ENCODE assay signal across 8 mouse cellular contexts in the genomic region with DNA sequence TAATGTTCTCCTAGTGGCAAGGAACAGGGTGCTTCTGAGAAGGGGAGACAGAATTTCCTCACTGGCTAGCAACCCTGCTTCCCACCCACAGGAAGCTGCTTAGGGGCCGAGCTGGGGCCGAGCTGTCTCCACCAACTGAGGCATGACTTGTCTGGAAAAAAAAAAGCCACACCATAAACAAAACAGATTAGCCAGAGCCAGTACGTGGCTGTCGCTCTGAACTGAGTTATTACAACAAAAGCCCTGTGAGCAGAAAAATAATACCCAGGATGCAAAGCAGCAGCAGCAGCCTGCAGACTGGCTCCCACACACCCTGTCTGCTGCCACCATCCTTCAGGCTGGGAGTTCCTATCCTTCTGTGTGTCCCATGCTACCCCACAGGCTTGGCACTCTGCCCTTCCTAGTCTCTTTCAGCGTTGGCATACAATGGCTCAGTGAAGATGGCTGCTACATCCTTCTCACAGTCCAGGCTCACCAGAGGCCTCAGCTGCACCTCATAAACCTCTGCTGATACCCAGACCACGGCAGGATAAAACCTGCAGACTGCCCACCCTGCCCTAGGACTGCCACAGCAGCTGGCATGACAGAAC. TPM values are rescaled to one million over a fixed set of nuclear protein-coding genes. Genes with fewer than 3 reads are reported as not detected.
DNase-seq lines count a peak whose midpoint lies in the region; ATAC-seq lines count a peak whose summit lies in the region.

No protein-coding gene starts in this region.

- H3K4me3 ChIP-seq in embryonic facial prominence, embryonic 10.5 days: no peak overlapping the region
- no peak overlapping the region for H3K4me3 ChIP-seq in neural tube, embryonic 14.5 days (ENCODE audit: low read depth, low read length)

- no peak overlapping the region for H3K9ac ChIP-seq in neural tube, embryonic 14.5 days (replicated peaks; ENCODE audit: low read depth, low read length)

- H3K9me3 ChIP-seq in embryonic facial prominence, embryonic 10.5 days: no peaks in the 10 kb centered on the region
- no peaks in the 10 kb centered on the region for H3K9me3 ChIP-seq in neural tube, embryonic 14.5 days (ENCODE audit: control insufficient read depth, low read length)

- 51% methylated on average over 6 of the region's 6 CpGs for WGBS in embryonic facial prominence, embryonic 10.5 days
- 19% methylated on average over 6 of the region's 6 CpGs for WGBS in neural tube, embryonic 14.5 days

- no peak overlapping the region for H3K4me2 ChIP-seq in neural tube, embryonic 14.5 days (ENCODE audit: low read depth, low read length)

- peak; percentile 36; the same call in 1 of the 2 replicates for ATAC-seq in neural tube, embryonic 14.5 days (ENCODE audit: low read depth)

- H3K4me1 ChIP-seq in embryonic facial prominence, embryonic 10.5 days: peaks cover 49% of the 10 kb centered on the region
- peaks cover 32% of the 10 kb centered on the region for H3K4me1 ChIP-seq in neural tube, embryonic 14.5 days (ENCODE audit: control insufficient read depth, insufficient read depth, low read length)

- H3K27me3 ChIP-seq in embryonic facial prominence, embryonic 10.5 days (replicated peaks; ENCODE audit: low read depth, poor library complexity, severe bottlenecking): peaks cover 39% of the 10 kb centered on the region
- no peaks in the 10 kb centered on the region for H3K27me3 ChIP-seq in neural tube, embryonic 14.5 days (ENCODE audit: control insufficient read depth, insufficient read depth, low read length)

- no peaks in the 10 kb centered on the region for H3K36me3 ChIP-seq in embryonic facial prominence, embryonic 10.5 days (replicated peaks)
- no peaks in the 10 kb centered on the region for H3K36me3 ChIP-seq in neural tube, embryonic 14.5 days (ENCODE audit: control insufficient read depth, insufficient read depth, low read length)

- peak overlapping the region; percentile 52; the same call in 1 of the 2 replicates for H3K27ac ChIP-seq in embryonic facial prominence, embryonic 10.5 days (replicated peaks)
- H3K27ac ChIP-seq in neural tube, embryonic 14.5 days (ENCODE audit: low read depth, low read length): peak overlapping the region; percentile 71

- DNase-seq in left cerebral cortex, adult 18-20 months (ENCODE audit: low spot score in 2 of 2): peak; percentile 71 to 80
- no peak for DNase-seq in left cerebral cortex, adult 11 months (ENCODE audit: low spot score)
- DNase-seq in embryonic facial prominence, embryonic 10.5 days (ENCODE audit: low spot score): no peak
- peak; percentile 90 for DNase-seq in layer of hippocampus, adult 9-11 months
- DNase-seq in yolk sac, embryonic 10.5 days (ENCODE audit: low spot score): no peak
- no peak for DNase-seq in embryo, embryonic 10.5 days (ENCODE audit: low spot score)
- no peak for DNase-seq in thymus, postnatal 14 days

RNA-seq across cellular contexts. Expression of a gene that starts 2.3 kb away (rescaled TPM):
- total RNA-seq in left cerebral cortex, adult 18-20 months (2021): 1 to 10 TPM; 2.2 to 2.6 TPM
- polyA plus RNA-seq in embryonic facial prominence, embryonic 10.5 days (2016; fragmentation: Nextera tagmentation; extraction: Ambion mirVana): 0.03 and 0.04 TPM in 2 replicates
- 0.08 TPM in 1 of 2 replicates, not detected in the other for polyA plus RNA-seq in neural tube, embryonic 14.5 days (2014; fragmentation: Nextera tagmentation; extraction: Ambion mirVana)

RNA-seq across cellular contexts. Expression of a gene that starts 18.6 kb away (rescaled TPM):
- 10 to 100 TPM; 50.5 to 61.3 TPM for total RNA-seq in left cerebral cortex, adult 18-20 months (2021)
- polyA plus RNA-seq in embryonic facial prominence, embryonic 10.5 days (2016; fragmentation: Nextera tagmentation; extraction: Ambion mirVana): 96.7 and 97.2 TPM in 2 replicates
- 92.0 and 94.8 TPM in 2 replicates for polyA plus RNA-seq in neural tube, embryonic 14.5 days (2014; fragmentation: Nextera tagmentation; extraction: Ambion mirVana)

RNA-seq across cellular contexts. Expression of a gene that starts 55.2 kb away (rescaled TPM):
- total RNA-seq in left cerebral cortex, adult 18-20 months (2021): 10 to 100 TPM; 27.7 to 29.4 TPM
- 31.5 and 32.2 TPM in 2 replicates for polyA plus RNA-seq in embryonic facial prominence, embryonic 10.5 days (2016; fragmentation: Nextera tagmentation; extraction: Ambion mirVana)
- polyA plus RNA-seq in neural tube, embryonic 14.5 days (2014; fragmentation: Nextera tagmentation; extraction: Ambion mirVana): 26.6 and 31.0 TPM in 2 replicates

RNA-seq across cellular contexts. Expression of a gene that starts 59.4 kb away (rescaled TPM):
- 10 to 100 TPM; 20.5 to 23.1 TPM for total RNA-seq in left cerebral cortex, adult 18-20 months (2021)
- polyA plus RNA-seq in embryonic facial prominence, embryonic 10.5 days (2016; fragmentation: Nextera tagmentation; extraction: Ambion mirVana): 15.7 and 18.1 TPM in 2 replicates
- 16.1 and 17.3 TPM in 2 replicates for polyA plus RNA-seq in neural tube, embryonic 14.5 days (2014; fragmentation: Nextera tagmentation; extraction: Ambion mirVana)

Comparison
In these comparisons a context has a peak if more than half of its experiments do, and no peak if none do; other contexts are left out.
1. DNase-seq: peak in left cerebral cortex, adult 18-20 months (2 of 2) and layer of hippocampus, adult 9-11 months (single experiment); none in left cerebral cortex, adult 11 months (single experiment), embryonic facial prominence, embryonic 10.5 days (single experiment), yolk sac, embryonic 10.5 days (single experiment), embryo, embryonic 10.5 days (single experiment) and thymus, postnatal 14 days (single experiment).